Mouse (Mus musculus): ENCODE results near the gene Ccdc9b.

Gene Ccdc9b

GRCm38 (mm10) chr2:118778418-118778817 is 16.0 kb upstream of the Ccdc9b start:
- DNase-seq (ENCODE audit: low read depth, low spot score): no peak

- DNase-seq (ENCODE audit: low read depth, low spot score): no peak
Observed at GRCm38 (mm10) chr2:118776295-118776694, 13.8 kb upstream of the Ccdc9b start.

GRCm38 (mm10) chr2:118775846-118776245 is 13.4 kb upstream of the Ccdc9b start:
- no peak for DNase-seq (ENCODE audit: low read depth, low spot score)

GRCm38 (mm10) chr2:118775396-118775795 is 12.9 kb upstream of the Ccdc9b start:
- no peak for DNase-seq (ENCODE audit: low read depth, low spot score)

- no peak for DNase-seq (ENCODE audit: low read depth, low spot score)
Observed at GRCm38 (mm10) chr2:118774536-118774935, 12.1 kb upstream of the Ccdc9b start.

GRCm38 (mm10) chr2:118772158-118772874 is 9.9 kb upstream of the Ccdc9b start, which contains the start of gene Phgr1:
TSS of gene Phgr1 (plus strand) at chr2:118772769.
- no peak for DNase-seq (ENCODE audit: low read depth, low spot score)

- DNase-seq (ENCODE audit: low read depth, low spot score): no peak
Observed at GRCm38 (mm10) chr2:118766041-118767033, 3.9 kb upstream of the Ccdc9b start.

GRCm38 (mm10) chr2:118764875-118765274 is 2.4 kb upstream of the Ccdc9b start:
- DNase-seq (ENCODE audit: low read depth, low spot score): no peak

GRCm38 (mm10) chr2:118764094-118764831 is 1.8 kb upstream of the Ccdc9b start:
- no peak for DNase-seq (ENCODE audit: low read depth, low spot score)

GRCm38 (mm10) chr2:118763469-118763868 is 1.0 kb upstream of the Ccdc9b start:
- DNase-seq (ENCODE audit: low read depth, low spot score): no peak

- DNase-seq (ENCODE audit: low read depth, low spot score): no peak
Observed at GRCm38 (mm10) chr2:118762784-118763148, 305 bp upstream of the Ccdc9b start.

GRCm38 (mm10) chr2:118761358-118761757 is 1.1 kb downstream of the Ccdc9b start:
- DNase-seq (ENCODE audit: low read depth, low spot score): no peak

- no peak for DNase-seq (ENCODE audit: low read depth, low spot score)
Observed at GRCm38 (mm10) chr2:118760311-118761025, 2.0 kb downstream of the Ccdc9b start.

GRCm38 (mm10) chr2:118759828-118760227 is 2.6 kb downstream of the Ccdc9b start:
- no peak for DNase-seq (ENCODE audit: low read depth, low spot score)

- DNase-seq (ENCODE audit: low read depth, low spot score): no peak
Observed at GRCm38 (mm10) chr2:118756103-118756502, 6.4 kb downstream of the Ccdc9b start.

- no peak for DNase-seq (ENCODE audit: low read depth, low spot score)
Observed at GRCm38 (mm10) chr2:118755407-118755806, 7.1 kb downstream of the Ccdc9b start.

GRCm38 (mm10) chr2:118754143-118754542 is 8.3 kb downstream of the Ccdc9b start:
- DNase-seq (ENCODE audit: low read depth, low spot score): no peak

GRCm38 (mm10) chr2:118752792-118753108 is 9.7 kb downstream of the Ccdc9b start:
- DNase-seq (ENCODE audit: low read depth, low spot score): no peak

GRCm38 (mm10) chr2:118751896-118752791 is 10.3 kb downstream of the Ccdc9b start:
- no peak for DNase-seq (ENCODE audit: low read depth, low spot score)

GRCm38 (mm10) chr2:118750476-118750875 is 12.0 kb downstream of the Ccdc9b start:
- no peak for DNase-seq (ENCODE audit: low read depth, low spot score)
